Mouse (Mus musculus): ENCODE results near the gene Dot1l. TPM values are rescaled to one million over a fixed set of nuclear protein-coding genes. Genes with fewer than 3 reads are reported as not detected.
"Not testable (repeated sequence)": the region's sequence is repeated elsewhere in the genome, so short reads cannot be mapped to it uniquely, and the experiment has no call there.

Dot1l gene
- polyA plus RNA-seq, 1 experiment, result 55.1 TPM

DNA sequence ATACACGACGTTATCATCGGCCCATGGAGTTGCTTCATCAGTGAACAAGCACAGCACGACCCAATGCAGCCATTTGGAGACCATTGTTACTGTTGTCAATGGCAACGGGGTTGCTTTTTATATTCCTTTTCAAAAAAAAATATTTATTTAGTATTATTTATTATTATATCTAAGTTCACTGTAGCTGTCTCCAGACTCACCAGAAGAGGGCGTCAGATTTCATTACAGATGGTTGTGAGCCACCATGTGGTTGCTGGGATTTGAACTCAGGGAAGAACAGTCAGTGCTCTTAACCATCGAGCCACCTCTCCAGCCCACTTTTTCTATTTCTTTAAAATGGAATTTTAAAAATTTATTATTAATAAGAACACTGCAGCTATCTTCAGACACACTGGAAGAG lies 59.8 kb downstream of the Dot1l start:
- TF ChIP-seq POLR2A (IDR thresholded peaks at IDR 0.05; ENCODE audit: borderline replicate concordance, control insufficient read depth, low read depth, low read length) (no peak), CTCF (IDR thresholded peaks at IDR 0.05; ENCODE audit: control insufficient read depth, insufficient read depth, low read length) (no peak)
- peaks cover 3% of the 10 kb centered on the region for H3K4me1 ChIP-seq (ENCODE audit: control insufficient read depth, insufficient read depth, low read length)
- H3K4me3 ChIP-seq (replicated peaks; ENCODE audit: control insufficient read depth, low read depth, low read length), result no peak overlapping the region
- WGBS, result 57% methylated on average over 7 of the region's 7 CpGs
- no peak overlapping the region for H3K27ac ChIP-seq (ENCODE audit: control insufficient read depth, insufficient read depth, low read depth, low read length, poor library complexity)

DNA sequence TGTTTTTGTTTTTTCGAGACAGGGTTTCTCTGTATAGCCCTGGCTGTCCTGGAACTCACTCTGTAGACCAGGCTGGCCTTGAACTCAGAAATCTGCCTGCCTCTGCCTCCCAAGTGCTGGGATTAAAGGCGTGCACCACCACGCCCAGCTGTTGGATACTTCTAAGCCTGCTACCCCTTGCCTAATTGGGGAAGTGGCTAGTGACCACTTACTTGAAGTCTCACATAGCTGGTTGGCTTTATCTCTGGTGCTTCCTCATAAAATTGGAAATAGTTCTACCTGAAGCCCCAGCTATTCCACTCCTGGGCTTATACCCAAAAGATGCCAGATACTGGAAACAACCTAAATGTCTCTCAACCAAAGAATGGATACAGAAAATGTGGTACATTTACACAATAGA lies 61.3 kb downstream of the Dot1l start:
- not testable (repeated sequence) for H3K4me1 ChIP-seq (ENCODE audit: control insufficient read depth, insufficient read depth, low read length); H3K4me3 ChIP-seq (replicated peaks; ENCODE audit: control insufficient read depth, low read depth, low read length); H3K27ac ChIP-seq (ENCODE audit: control insufficient read depth, insufficient read depth, low read depth, low read length, poor library complexity)
- 38% methylated on average over 3 of the region's 3 CpGs for WGBS

DNA sequence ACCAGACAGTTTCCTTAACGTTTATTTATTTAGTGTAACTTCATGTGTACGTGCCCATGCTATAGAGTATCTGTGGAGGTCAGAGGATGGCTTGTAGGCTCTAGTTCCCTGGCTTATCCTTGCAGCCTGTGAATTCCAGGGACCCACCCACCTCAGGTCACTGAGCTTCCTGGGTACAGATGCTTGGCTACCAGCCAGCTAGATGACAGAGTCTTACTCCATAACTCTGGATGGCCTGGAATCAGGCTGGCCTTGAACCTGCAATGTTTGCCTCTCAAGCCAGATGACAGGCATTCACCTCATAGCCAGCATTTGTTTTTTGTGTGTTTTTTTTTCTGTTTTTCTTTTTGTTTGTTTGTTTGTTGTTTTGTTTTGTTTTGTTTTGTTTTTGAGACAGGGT lies 62.2 kb downstream of the Dot1l start:
- Histone ChIP-seq H3K4me1 (ENCODE audit: control insufficient read depth, insufficient read depth, low read length) (peaks cover 3% of the 10 kb centered on the region), H3K27ac (ENCODE audit: control insufficient read depth, insufficient read depth, low read depth, low read length, poor library complexity) (no peak overlapping the region), H3K4me3 (replicated peaks; ENCODE audit: control insufficient read depth, low read depth, low read length) (no peak overlapping the region)
- TF ChIP-seq POLR2A (IDR thresholded peaks at IDR 0.05; ENCODE audit: borderline replicate concordance, control insufficient read depth, low read depth, low read length), result no peak
- no peak for TF ChIP-seq CTCF (IDR thresholded peaks at IDR 0.05; ENCODE audit: control insufficient read depth, insufficient read depth, low read length)
- WGBS, result 77% methylated on average over 2 of the region's 2 CpGs

DNA sequence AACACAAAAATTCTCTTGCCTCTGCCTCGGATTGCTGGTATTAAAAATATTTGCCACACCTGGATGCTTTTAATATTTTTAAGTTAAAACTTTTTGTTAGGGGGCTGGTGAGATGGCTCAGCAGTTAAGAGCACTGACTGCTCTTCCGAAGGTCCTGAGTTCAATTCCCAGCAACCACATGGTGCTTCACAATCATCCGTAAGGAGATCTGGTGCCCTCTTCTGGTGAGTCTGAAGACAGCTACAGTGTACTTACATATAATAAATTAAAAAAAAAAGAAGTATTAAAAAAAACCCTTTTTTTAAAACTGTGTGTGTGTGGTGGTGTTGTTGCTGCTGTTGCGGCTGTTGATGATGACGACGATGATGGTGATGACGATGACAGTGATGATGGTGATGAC lies 62.9 kb downstream of the Dot1l start:
- H3K4me1 ChIP-seq (ENCODE audit: control insufficient read depth, insufficient read depth, low read length); H3K4me3 ChIP-seq (replicated peaks; ENCODE audit: control insufficient read depth, low read depth, low read length): not testable (repeated sequence)
- peak overlapping the region; percentile 78; the same call in 1 of the 2 replicates for H3K27ac ChIP-seq (ENCODE audit: control insufficient read depth, insufficient read depth, low read depth, low read length, poor library complexity)
- WGBS, result 82% methylated on average over 7 of the region's 7 CpGs

DNA sequence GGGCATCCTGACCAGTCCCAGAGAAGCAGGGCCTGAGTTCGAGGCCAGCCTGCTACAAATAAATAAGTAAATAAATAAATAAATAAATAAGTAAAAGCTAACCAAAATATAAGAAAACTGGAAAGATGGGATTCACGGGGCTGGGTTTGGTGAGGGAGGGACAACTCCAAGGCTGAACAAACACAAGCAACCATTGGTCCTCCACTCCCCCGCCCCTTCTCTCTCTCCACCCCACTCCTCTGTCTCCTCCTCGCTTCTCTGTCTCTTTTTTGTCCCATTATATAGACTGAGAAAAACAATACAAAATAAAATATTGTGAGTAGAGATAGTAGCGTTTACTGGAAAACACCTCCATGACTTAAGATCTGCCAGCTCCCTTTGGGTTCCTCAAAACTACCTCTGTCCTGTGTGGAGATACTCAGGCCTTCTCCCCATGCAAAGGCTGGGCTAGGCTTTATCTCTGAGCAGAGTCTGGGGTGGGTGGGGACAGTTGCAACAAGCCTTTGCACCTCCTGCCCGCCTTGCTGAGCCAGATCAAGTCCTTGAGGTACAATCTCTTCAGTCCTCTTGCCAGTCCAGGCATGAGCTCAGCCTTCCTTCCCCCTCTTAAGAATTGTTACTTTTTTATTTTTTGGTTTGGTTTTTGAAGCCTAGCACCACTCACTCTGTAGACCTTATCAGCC lies 63.7 kb downstream of the Dot1l start:
- Histone ChIP-seq H3K27ac (ENCODE audit: control insufficient read depth, insufficient read depth, low read depth, low read length, poor library complexity) (peak overlapping the region; percentile 78; the same call in 1 of the 2 replicates), H3K4me3 (replicated peaks; ENCODE audit: control insufficient read depth, low read depth, low read length) (no peak overlapping the region)

DNA sequence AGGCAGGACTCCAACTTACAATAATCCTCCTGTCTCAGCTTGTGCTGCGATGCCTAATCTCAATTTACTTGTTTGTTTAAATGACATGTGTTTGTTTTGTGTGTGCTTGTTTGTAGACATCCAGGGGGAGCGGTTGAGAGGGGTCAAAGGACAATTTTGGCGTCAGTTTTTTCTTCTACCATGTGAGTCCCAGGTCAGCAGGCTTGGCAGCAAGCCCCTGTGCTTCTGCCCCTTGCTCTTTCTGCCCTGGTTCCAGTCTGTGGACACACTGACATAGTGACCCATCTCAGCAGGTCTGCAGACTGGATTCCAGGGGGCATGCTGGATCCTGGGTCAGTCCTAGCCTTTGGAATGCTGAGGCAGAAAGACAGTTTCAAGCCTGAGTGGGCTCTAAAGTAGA lies 64.4 kb downstream of the Dot1l start:
- WGBS, result 73% methylated on average over 3 of the region's 3 CpGs

More for the DNA sequence above, 63.7 kb downstream of the Dot1l start:
- TF ChIP-seq POLR2A (IDR thresholded peaks at IDR 0.05; ENCODE audit: borderline replicate concordance, control insufficient read depth, low read depth, low read length) (no peak), CTCF (IDR thresholded peaks at IDR 0.05; ENCODE audit: control insufficient read depth, insufficient read depth, low read length) (no peak)
- peaks cover 3% of the 10 kb centered on the region for H3K4me1 ChIP-seq (ENCODE audit: control insufficient read depth, insufficient read depth, low read length)
- WGBS, result 59% methylated on average over 6 of the region's 6 CpGs

DNA sequence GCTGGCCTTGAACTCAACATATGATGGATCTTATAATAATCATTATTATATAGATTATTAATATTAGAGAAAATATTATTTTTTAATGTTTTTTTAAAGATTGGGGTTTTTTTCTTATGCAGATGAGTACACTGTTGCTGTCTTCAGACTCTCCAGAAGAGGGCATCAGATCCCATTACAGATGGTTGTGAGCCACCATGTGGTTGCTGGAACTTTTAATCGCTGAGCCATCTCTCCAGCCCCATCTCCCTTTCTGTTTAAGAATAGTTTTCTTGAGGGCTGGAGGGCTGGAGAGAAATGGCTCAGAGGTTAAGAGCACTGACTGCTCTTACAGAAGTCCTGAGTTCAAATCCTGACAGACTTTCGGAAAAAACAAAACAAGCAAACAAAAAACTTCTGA lies 67.0 kb downstream of the Dot1l start:
- Histone ChIP-seq H3K27ac (ENCODE audit: control insufficient read depth, insufficient read depth, low read depth, low read length, poor library complexity) (no peak overlapping the region), H3K4me1 (ENCODE audit: control insufficient read depth, insufficient read depth, low read length) (peaks cover 6% of the 10 kb centered on the region), H3K4me3 (replicated peaks; ENCODE audit: control insufficient read depth, low read depth, low read length) (no peak overlapping the region)
- TF ChIP-seq POLR2A (IDR thresholded peaks at IDR 0.05; ENCODE audit: borderline replicate concordance, control insufficient read depth, low read depth, low read length) (no peak), CTCF (IDR thresholded peaks at IDR 0.05; ENCODE audit: control insufficient read depth, insufficient read depth, low read length) (0 out of 2 replicates have a peak, but pooled peaks have one; percentile 35)
- 47% methylated on average over 2 of the region's 2 CpGs for WGBS

More for the DNA sequence above, 64.4 kb downstream of the Dot1l start:
- peak overlapping the region; percentile 87 for H3K27ac ChIP-seq (ENCODE audit: control insufficient read depth, insufficient read depth, low read depth, low read length, poor library complexity)
- H3K4me3 ChIP-seq (replicated peaks; ENCODE audit: control insufficient read depth, low read depth, low read length), result no peak overlapping the region
- no peak for TF ChIP-seq CTCF (IDR thresholded peaks at IDR 0.05; ENCODE audit: control insufficient read depth, insufficient read depth, low read length)
- no peak for TF ChIP-seq POLR2A (IDR thresholded peaks at IDR 0.05; ENCODE audit: borderline replicate concordance, control insufficient read depth, low read depth, low read length)
- H3K4me1 ChIP-seq (ENCODE audit: control insufficient read depth, insufficient read depth, low read length), result peaks cover 4% of the 10 kb centered on the region

DNA sequence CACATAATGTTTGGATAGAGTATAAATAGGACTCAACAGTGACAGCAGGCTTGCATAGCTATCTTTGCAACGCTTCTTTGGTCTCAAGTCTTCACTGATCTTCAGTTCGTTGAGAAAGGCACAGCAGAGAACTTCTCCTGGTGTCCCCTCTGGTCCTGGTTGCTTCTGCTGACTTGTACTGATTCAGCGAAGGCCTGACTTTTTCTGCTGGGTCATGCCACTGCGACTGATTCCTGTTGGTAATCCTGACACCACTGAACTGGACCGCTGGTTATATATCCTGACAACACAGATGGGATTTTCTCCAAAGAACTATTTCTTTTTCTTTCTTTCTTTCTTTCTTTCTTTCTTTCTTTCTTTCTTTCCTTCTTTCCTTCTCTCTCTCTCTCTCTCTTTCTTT lies 67.5 kb downstream of the Dot1l start:
- no peak overlapping the region for H3K4me3 ChIP-seq (replicated peaks; ENCODE audit: control insufficient read depth, low read depth, low read length)
- no peak overlapping the region; the same call in 1 of the 2 replicates for H3K27ac ChIP-seq (ENCODE audit: control insufficient read depth, insufficient read depth, low read depth, low read length, poor library complexity)
- H3K4me1 ChIP-seq (ENCODE audit: control insufficient read depth, insufficient read depth, low read length), result peaks cover 6% of the 10 kb centered on the region
- TF ChIP-seq CTCF (IDR thresholded peaks at IDR 0.05; ENCODE audit: control insufficient read depth, insufficient read depth, low read length) (no peak), POLR2A (IDR thresholded peaks at IDR 0.05; ENCODE audit: borderline replicate concordance, control insufficient read depth, low read depth, low read length) (no peak)
- 67% methylated on average over 5 of the region's 5 CpGs for WGBS

DNA sequence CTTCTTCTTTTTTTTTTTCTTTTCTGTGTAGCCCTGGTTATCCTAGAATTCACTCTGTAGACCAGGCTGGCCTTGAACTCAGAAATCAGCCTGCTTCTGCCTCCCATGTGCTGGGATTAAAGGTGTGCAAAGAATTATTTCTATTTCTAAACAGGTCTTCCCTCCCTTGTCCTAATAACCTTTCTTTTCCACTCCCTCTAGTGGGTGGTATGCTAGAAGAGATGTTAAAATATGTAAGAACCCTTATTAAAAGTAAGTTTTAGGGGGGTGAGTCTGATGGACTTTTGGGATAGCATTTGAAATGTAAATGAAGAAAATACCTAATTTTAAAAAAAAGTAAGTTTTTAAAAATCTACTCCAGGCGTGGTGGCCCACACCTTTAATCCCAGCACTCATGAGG lies 68.3 kb downstream of the Dot1l start:
- Histone ChIP-seq H3K27ac (ENCODE audit: control insufficient read depth, insufficient read depth, low read depth, low read length, poor library complexity) (no peak overlapping the region), H3K4me1 (ENCODE audit: control insufficient read depth, insufficient read depth, low read length) (peaks cover 7% of the 10 kb centered on the region), H3K4me3 (replicated peaks; ENCODE audit: control insufficient read depth, low read depth, low read length) (no peak overlapping the region)
- TF ChIP-seq CTCF (IDR thresholded peaks at IDR 0.05; ENCODE audit: control insufficient read depth, insufficient read depth, low read length) (no peak), POLR2A (IDR thresholded peaks at IDR 0.05; ENCODE audit: borderline replicate concordance, control insufficient read depth, low read depth, low read length) (no peak)
- WGBS, result 67% methylated on average over 1 of the region's 1 CpGs

All from bone marrow, adult 2 months (tissue).